Mouse (Mus musculus): ENCODE measurements around the gene Bcdin3d. TPM values are rescaled to one million over a fixed set of nuclear protein-coding genes. Genes with fewer than 3 reads are reported as not detected.
A peak's percentile ranks its signal among the peaks of the same experiment; 100 is the strongest.

Gene Bcdin3d
- polyA plus RNA-seq, 1 experiment from 2014 or later, result 24.6 TPM

- H3K9ac ChIP-seq (replicated peaks; ENCODE audit: low read length), result no peak overlapping the region
Observed at GRCm38 (mm10) chr15:99440112-99440815, 34.3 kb downstream of the Bcdin3d start.

DNA sequence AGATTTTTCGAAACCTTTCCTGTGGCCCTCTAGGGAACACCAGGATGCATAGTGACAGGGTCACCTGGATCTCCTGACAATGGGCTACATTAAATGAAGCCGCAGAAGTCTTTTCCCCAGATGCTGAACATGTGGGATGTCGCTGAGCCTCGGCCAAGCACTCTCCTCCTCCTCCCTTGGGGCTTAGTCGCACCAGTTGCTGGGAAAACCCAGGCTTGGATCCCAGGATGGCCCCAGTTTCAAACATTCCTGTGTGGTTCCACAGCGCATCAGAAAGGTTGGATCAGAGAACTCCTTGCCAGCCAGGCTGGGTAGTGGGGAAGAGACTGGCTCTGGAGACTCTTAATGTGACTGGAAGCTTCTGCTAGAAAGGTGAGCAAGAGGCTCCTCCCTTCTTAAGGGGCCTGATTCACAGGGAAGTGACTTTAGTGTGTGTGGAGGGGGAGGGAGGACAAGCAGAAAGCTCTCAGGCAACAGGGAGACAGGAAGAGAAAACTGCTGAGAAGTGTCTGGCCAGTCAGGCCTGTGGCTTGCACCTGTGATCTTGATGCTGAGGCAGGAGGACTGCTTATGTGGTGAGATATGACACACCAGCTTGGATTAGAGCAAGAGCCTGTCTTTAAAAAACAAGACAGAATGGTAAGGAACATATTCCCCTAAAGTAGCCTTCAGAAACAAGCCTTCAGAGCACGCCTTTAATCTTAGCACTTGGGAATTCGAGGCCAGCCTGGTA, 35.4 kb downstream of the Bcdin3d start:
- no peak overlapping the region for H3K9ac ChIP-seq (replicated peaks; ENCODE audit: low read length)
- H3K27me3 ChIP-seq (ENCODE audit: control insufficient read depth, insufficient read depth, low read length), result no peaks in the 10 kb centered on the region
- 79% methylated on average over 8 of the region's 8 CpGs for WGBS
- DNase-seq, result no peak
- H3K4me2 ChIP-seq (ENCODE audit: low read length), result no peak overlapping the region
- peaks cover 17% of the 10 kb centered on the region for H3K4me1 ChIP-seq (ENCODE audit: control insufficient read depth, insufficient read depth, low read length)
- H3K9me3 ChIP-seq (ENCODE audit: control insufficient read depth, low read length), result no peaks in the 10 kb centered on the region
- H3K36me3 ChIP-seq (ENCODE audit: control insufficient read depth, insufficient read depth, low read length), result 0 out of 2 replicates have a peak, but pooled peaks cover 11% of the 10 kb centered on the region
- no peak for ATAC-seq (ENCODE audit: low FRiP score, low TSS enrichment)
- no peak overlapping the region for H3K27ac ChIP-seq (replicated peaks; ENCODE audit: low read depth, low read length)
- H3K4me3 ChIP-seq (replicated peaks; ENCODE audit: low read depth, low read length), result no peak overlapping the region

More at GRCm38 (mm10) chr15:99440112-99440815, 34.3 kb downstream of the Bcdin3d start:
- Histone ChIP-seq H3K4me1 (ENCODE audit: control insufficient read depth, insufficient read depth, low read length) (peaks cover 14% of the 10 kb centered on the region), H3K27me3 (ENCODE audit: control insufficient read depth, insufficient read depth, low read length) (no peaks in the 10 kb centered on the region), H3K27ac (replicated peaks; ENCODE audit: low read depth, low read length) (peak overlapping the region; percentile 63), H3K9me3 (ENCODE audit: control insufficient read depth, low read length) (no peaks in the 10 kb centered on the region), H3K4me3 (replicated peaks; ENCODE audit: low read depth, low read length) (no peak overlapping the region), H3K4me2 (ENCODE audit: low read length) (no peak overlapping the region), H3K36me3 (ENCODE audit: control insufficient read depth, insufficient read depth, low read length) (0 out of 2 replicates have a peak, but pooled peaks cover 11% of the 10 kb centered on the region)
- ATAC-seq (ENCODE audit: low FRiP score, low TSS enrichment), result peak; percentile 57; the same call in 1 of the 2 replicates
- DNase-seq, result peak; percentile 66
- WGBS, result 48% methylated on average over 2 of the region's 2 CpGs

DNA sequence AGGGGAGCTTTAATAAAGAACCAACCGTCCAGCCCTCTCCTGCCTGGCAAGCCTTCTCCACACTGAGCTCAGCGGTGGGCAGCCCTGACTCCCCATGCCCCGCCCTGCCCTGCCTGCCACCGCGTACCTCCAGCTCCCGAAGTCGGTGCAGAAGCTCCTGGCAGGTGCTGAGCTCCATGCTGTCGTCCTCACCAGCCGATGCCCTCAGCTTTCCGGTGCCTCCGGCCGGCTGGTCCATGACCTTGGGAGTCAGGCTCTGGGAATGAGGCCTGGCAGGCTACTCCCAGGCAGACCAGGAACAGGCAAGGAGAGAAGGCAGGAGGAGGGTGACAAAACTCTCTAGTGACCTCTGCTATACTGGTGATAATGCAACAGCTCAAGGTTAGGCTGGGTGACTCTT, 40.6 kb downstream of the Bcdin3d start:
- Histone ChIP-seq H3K4me1 (ENCODE audit: control insufficient read depth, insufficient read depth, low read length) (peaks cover 5% of the 10 kb centered on the region; the same call in 1 of the 2 replicates), H3K27ac (replicated peaks; ENCODE audit: low read depth, low read length) (no peak overlapping the region), H3K9ac (replicated peaks; ENCODE audit: low read length) (no peak overlapping the region), H3K4me3 (replicated peaks; ENCODE audit: low read depth, low read length) (no peak overlapping the region), H3K27me3 (ENCODE audit: control insufficient read depth, insufficient read depth, low read length) (no peaks in the 10 kb centered on the region), H3K9me3 (ENCODE audit: control insufficient read depth, low read length) (no peaks in the 10 kb centered on the region), H3K36me3 (ENCODE audit: control insufficient read depth, insufficient read depth, low read length) (peaks cover 42% of the 10 kb centered on the region), H3K4me2 (ENCODE audit: low read length) (no peak overlapping the region)
- DNase-seq, result no peak
- 90% methylated on average over 12 of the region's 12 CpGs for WGBS
- no peak for ATAC-seq (ENCODE audit: low FRiP score, low TSS enrichment)

- Histone ChIP-seq H3K4me2 (ENCODE audit: low read length) (no peak overlapping the region), H3K4me3 (replicated peaks; ENCODE audit: low read depth, low read length) (no peak overlapping the region), H3K4me1 (ENCODE audit: control insufficient read depth, insufficient read depth, low read length) (peaks cover 5% of the 10 kb centered on the region; the same call in 1 of the 2 replicates), H3K27me3 (ENCODE audit: control insufficient read depth, insufficient read depth, low read length) (no peaks in the 10 kb centered on the region), H3K9me3 (ENCODE audit: control insufficient read depth, low read length) (no peaks in the 10 kb centered on the region), H3K9ac (replicated peaks; ENCODE audit: low read length) (no peak overlapping the region), H3K36me3 (ENCODE audit: control insufficient read depth, insufficient read depth, low read length) (peaks cover 41% of the 10 kb centered on the region), H3K27ac (replicated peaks; ENCODE audit: low read depth, low read length) (no peak overlapping the region)
- WGBS, result 90% methylated on average over 16 of the region's 16 CpGs
- DNase-seq (no peak), ATAC-seq (ENCODE audit: low FRiP score, low TSS enrichment) (no peak)
Observed at GRCm38 (mm10) chr15:99433081-99433718, 41.3 kb downstream of the Bcdin3d start.

GRCm38 (mm10) chr15:99431967-99432366, 42.6 kb downstream of the Bcdin3d start:
- ATAC-seq (ENCODE audit: low FRiP score, low TSS enrichment) (no peak), DNase-seq (no peak)
- H3K4me2 ChIP-seq (ENCODE audit: low read length), result no peak overlapping the region
- H3K27ac ChIP-seq (replicated peaks; ENCODE audit: low read depth, low read length), result no peak overlapping the region
- H3K4me1 ChIP-seq (ENCODE audit: control insufficient read depth, insufficient read depth, low read length), result peaks cover 5% of the 10 kb centered on the region; the same call in 1 of the 2 replicates
- H3K4me3 ChIP-seq (replicated peaks; ENCODE audit: low read depth, low read length), result no peak overlapping the region
- no peak overlapping the region for H3K9ac ChIP-seq (replicated peaks; ENCODE audit: low read length)
- no peaks in the 10 kb centered on the region for H3K27me3 ChIP-seq (ENCODE audit: control insufficient read depth, insufficient read depth, low read length)
- WGBS, result 77% methylated on average over 8 of the region's 8 CpGs
- peaks cover 51% of the 10 kb centered on the region for H3K36me3 ChIP-seq (ENCODE audit: control insufficient read depth, insufficient read depth, low read length)
- no peaks in the 10 kb centered on the region for H3K9me3 ChIP-seq (ENCODE audit: control insufficient read depth, low read length)

GRCm38 (mm10) chr15:99431504-99431903, 43.0 kb downstream of the Bcdin3d start:
- no peaks in the 10 kb centered on the region for H3K27me3 ChIP-seq (ENCODE audit: control insufficient read depth, insufficient read depth, low read length)
- DNase-seq, result no peak
- no peak overlapping the region for H3K4me3 ChIP-seq (replicated peaks; ENCODE audit: low read depth, low read length)
- peaks cover 54% of the 10 kb centered on the region for H3K36me3 ChIP-seq (ENCODE audit: control insufficient read depth, insufficient read depth, low read length)
- no peak for ATAC-seq (ENCODE audit: low FRiP score, low TSS enrichment)
- WGBS, result 85% methylated on average over 7 of the region's 7 CpGs
- no peak overlapping the region for H3K27ac ChIP-seq (replicated peaks; ENCODE audit: low read depth, low read length)
- no peak overlapping the region for H3K9ac ChIP-seq (replicated peaks; ENCODE audit: low read length)
- no peaks in the 10 kb centered on the region for H3K9me3 ChIP-seq (ENCODE audit: control insufficient read depth, low read length)
- no peak overlapping the region for H3K4me2 ChIP-seq (ENCODE audit: low read length)
- H3K4me1 ChIP-seq (ENCODE audit: control insufficient read depth, insufficient read depth, low read length), result peaks cover 5% of the 10 kb centered on the region; the same call in 1 of the 2 replicates

GRCm38 (mm10) chr15:99431063-99431462, 43.5 kb downstream of the Bcdin3d start:
- Histone ChIP-seq H3K9me3 (ENCODE audit: control insufficient read depth, low read length) (no peaks in the 10 kb centered on the region), H3K27me3 (ENCODE audit: control insufficient read depth, insufficient read depth, low read length) (no peaks in the 10 kb centered on the region), H3K9ac (replicated peaks; ENCODE audit: low read length) (no peak overlapping the region), H3K4me2 (ENCODE audit: low read length) (no peak overlapping the region), H3K4me3 (replicated peaks; ENCODE audit: low read depth, low read length) (no peak overlapping the region), H3K27ac (replicated peaks; ENCODE audit: low read depth, low read length) (no peak overlapping the region), H3K36me3 (ENCODE audit: control insufficient read depth, insufficient read depth, low read length) (peaks cover 58% of the 10 kb centered on the region), H3K4me1 (ENCODE audit: control insufficient read depth, insufficient read depth, low read length) (peaks cover 5% of the 10 kb centered on the region; the same call in 1 of the 2 replicates)
- no peak for DNase-seq
- ATAC-seq (ENCODE audit: low FRiP score, low TSS enrichment), result no peak
- 92% methylated on average over 10 of the region's 10 CpGs for WGBS

DNA sequence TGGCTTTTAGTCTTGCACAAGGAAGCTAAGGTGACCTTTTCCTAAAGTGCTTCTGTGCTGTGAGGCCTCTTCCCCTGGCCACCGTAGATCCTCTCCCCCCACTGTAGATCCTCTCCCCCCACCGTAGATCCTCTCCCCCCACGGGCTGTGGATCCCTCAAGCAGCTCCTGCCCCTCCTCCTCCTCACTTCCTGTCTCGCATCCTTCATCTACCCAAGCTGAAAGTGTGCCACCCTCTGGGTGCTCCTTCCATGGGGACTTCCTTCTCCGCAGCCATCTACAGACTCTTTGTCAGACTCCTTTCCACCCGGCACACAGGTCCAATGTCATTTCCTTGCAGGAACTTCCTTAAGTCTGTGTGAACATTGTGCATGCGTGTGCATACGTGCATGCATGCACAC, 44.1 kb downstream of the Bcdin3d start:
- no peaks in the 10 kb centered on the region for H3K9me3 ChIP-seq (ENCODE audit: control insufficient read depth, low read length)
- no peaks in the 10 kb centered on the region for H3K27me3 ChIP-seq (ENCODE audit: control insufficient read depth, insufficient read depth, low read length)
- no peak overlapping the region for H3K27ac ChIP-seq (replicated peaks; ENCODE audit: low read depth, low read length)
- WGBS, result 86% methylated on average over 8 of the region's 8 CpGs
- ATAC-seq (ENCODE audit: low FRiP score, low TSS enrichment) (no peak), DNase-seq (no peak)
- H3K4me3 ChIP-seq (replicated peaks; ENCODE audit: low read depth, low read length), result no peak overlapping the region
- H3K4me2 ChIP-seq (ENCODE audit: low read length), result no peak overlapping the region
- peaks cover 65% of the 10 kb centered on the region for H3K36me3 ChIP-seq (ENCODE audit: control insufficient read depth, insufficient read depth, low read length)
- peaks cover 5% of the 10 kb centered on the region; the same call in 1 of the 2 replicates for H3K4me1 ChIP-seq (ENCODE audit: control insufficient read depth, insufficient read depth, low read length)
- no peak overlapping the region for H3K9ac ChIP-seq (replicated peaks; ENCODE audit: low read length)

All from midbrain, embryonic 14.5 days (tissue).